Mouse (Mus musculus): ENCODE measurements at regions not wholly inside any gene's neighbourhood (a gene's known extent, or its start where the extent isn't known, plus 50 kb on each side); places are given as distances from the start of the nearest gene placed in this dataset.

- Histone ChIP-seq H3K27ac (ENCODE audit: insufficient read depth, low read depth, low read length) (no peak overlapping the region), H3K4me3 (ENCODE audit: insufficient read depth, low read depth, low read length) (no peak overlapping the region), H3K4me1 (ENCODE audit: control insufficient read depth, insufficient read depth, low read length) (no peaks in the 10 kb centered on the region)
- no peak for TF ChIP-seq CTCF (IDR thresholded peaks at IDR 0.05; ENCODE audit: insufficient read depth, low read depth, low read length)
- no peak for TF ChIP-seq POLR2A (IDR thresholded peaks at IDR 0.05; ENCODE audit: insufficient read depth, low read depth, low read length)
- WGBS = 64% methylated on average over 4 of the region's 4 CpGs
Observed at GRCm38 (mm10) chr15:42047088-42047976, 1913.2 kb downstream of the 9330182O14Rik start.

GRCm38 (mm10) chr15:42056772-42057171 lies 1922.6 kb downstream of the 9330182O14Rik start:
- Histone ChIP-seq H3K4me1 (ENCODE audit: control insufficient read depth, insufficient read depth, low read length) (no peaks in the 10 kb centered on the region), H3K27ac (ENCODE audit: insufficient read depth, low read depth, low read length) (no peak overlapping the region), H3K4me3 (ENCODE audit: insufficient read depth, low read depth, low read length) (no peak overlapping the region)
- no peak for TF ChIP-seq POLR2A (IDR thresholded peaks at IDR 0.05; ENCODE audit: insufficient read depth, low read depth, low read length)
- no peak for TF ChIP-seq CTCF (IDR thresholded peaks at IDR 0.05; ENCODE audit: insufficient read depth, low read depth, low read length)
- WGBS = 51% methylated on average over 3 of the region's 3 CpGs

GRCm38 (mm10) chr15:42068207-42068831 lies 1934.2 kb downstream of the 9330182O14Rik start:
- no peak overlapping the region for H3K27ac ChIP-seq (ENCODE audit: insufficient read depth, low read depth, low read length)
- H3K4me1 ChIP-seq (ENCODE audit: control insufficient read depth, insufficient read depth, low read length) = no peaks in the 10 kb centered on the region
- H3K4me3 ChIP-seq (ENCODE audit: insufficient read depth, low read depth, low read length) = no peak overlapping the region
- 55% methylated on average over 5 of the region's 5 CpGs for WGBS
- TF ChIP-seq CTCF (IDR thresholded peaks at IDR 0.05; ENCODE audit: insufficient read depth, low read depth, low read length) (no peak), POLR2A (IDR thresholded peaks at IDR 0.05; ENCODE audit: insufficient read depth, low read depth, low read length) (no peak)

DNA sequence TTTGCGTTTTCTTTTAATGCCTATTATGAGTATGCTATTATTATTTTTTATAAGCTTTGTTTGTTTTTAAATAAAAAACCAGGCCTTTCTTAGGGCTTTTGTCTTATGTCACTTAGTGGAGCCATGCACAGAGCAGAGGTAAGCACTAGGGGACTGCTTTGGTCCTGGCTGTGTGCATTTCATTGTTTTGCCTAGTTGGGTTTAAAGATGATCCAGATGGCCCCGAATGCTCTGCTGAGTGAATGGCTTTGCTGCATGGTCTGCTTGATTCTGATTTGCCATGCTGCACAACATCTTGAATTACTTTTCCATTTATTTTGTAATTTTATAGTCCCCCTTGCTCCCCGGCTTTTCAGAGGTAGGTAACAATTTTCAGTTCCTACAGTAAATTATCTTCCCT lies 1934.9 kb downstream of the 9330182O14Rik start:
- 83% methylated on average over 3 of the region's 3 CpGs for WGBS
- TF ChIP-seq CTCF (IDR thresholded peaks at IDR 0.05; ENCODE audit: insufficient read depth, low read depth, low read length) = no peak
- no peak overlapping the region for H3K27ac ChIP-seq (ENCODE audit: insufficient read depth, low read depth, low read length)
- no peaks in the 10 kb centered on the region for H3K4me1 ChIP-seq (ENCODE audit: control insufficient read depth, insufficient read depth, low read length)
- no peak overlapping the region for H3K4me3 ChIP-seq (ENCODE audit: insufficient read depth, low read depth, low read length)

DNA sequence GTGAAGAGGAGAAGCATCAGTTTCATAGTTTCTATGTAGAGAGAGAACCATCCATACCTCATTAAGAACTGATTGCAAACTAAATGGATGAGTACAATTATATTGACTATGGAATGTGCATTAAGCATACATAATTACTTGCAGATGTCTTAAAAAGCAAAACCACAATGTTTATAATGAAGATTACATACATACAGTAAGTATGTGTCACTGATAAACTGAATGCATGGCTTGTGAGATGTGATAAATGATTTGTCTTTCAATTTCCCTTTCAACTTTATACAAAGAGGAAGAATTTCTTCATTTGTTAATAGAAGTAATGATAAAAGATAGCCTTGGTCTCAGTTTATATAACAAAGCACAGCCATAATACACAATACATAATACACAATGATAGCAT lies 1939.3 kb downstream of the 9330182O14Rik start:
- H3K4me1 ChIP-seq (ENCODE audit: control insufficient read depth, insufficient read depth, low read length) = no peaks in the 10 kb centered on the region
- TF ChIP-seq POLR2A (IDR thresholded peaks at IDR 0.05; ENCODE audit: insufficient read depth, low read depth, low read length) (no peak), CTCF (IDR thresholded peaks at IDR 0.05; ENCODE audit: insufficient read depth, low read depth, low read length) (no peak)
- no peak overlapping the region for H3K27ac ChIP-seq (ENCODE audit: insufficient read depth, low read depth, low read length)
- no peak overlapping the region for H3K4me3 ChIP-seq (ENCODE audit: insufficient read depth, low read depth, low read length)

- no peak overlapping the region for H3K4me3 ChIP-seq (ENCODE audit: insufficient read depth, low read depth, low read length)
- no peaks in the 10 kb centered on the region for H3K4me1 ChIP-seq (ENCODE audit: control insufficient read depth, insufficient read depth, low read length)
- no peak overlapping the region for H3K27ac ChIP-seq (ENCODE audit: insufficient read depth, low read depth, low read length)
- WGBS = 89% methylated on average over 2 of the region's 2 CpGs
- TF ChIP-seq CTCF (IDR thresholded peaks at IDR 0.05; ENCODE audit: insufficient read depth, low read depth, low read length) (no peak), POLR2A (IDR thresholded peaks at IDR 0.05; ENCODE audit: insufficient read depth, low read depth, low read length) (no peak)
Observed at GRCm38 (mm10) chr15:42082436-42082835, 1948.3 kb downstream of the 9330182O14Rik start.

DNA sequence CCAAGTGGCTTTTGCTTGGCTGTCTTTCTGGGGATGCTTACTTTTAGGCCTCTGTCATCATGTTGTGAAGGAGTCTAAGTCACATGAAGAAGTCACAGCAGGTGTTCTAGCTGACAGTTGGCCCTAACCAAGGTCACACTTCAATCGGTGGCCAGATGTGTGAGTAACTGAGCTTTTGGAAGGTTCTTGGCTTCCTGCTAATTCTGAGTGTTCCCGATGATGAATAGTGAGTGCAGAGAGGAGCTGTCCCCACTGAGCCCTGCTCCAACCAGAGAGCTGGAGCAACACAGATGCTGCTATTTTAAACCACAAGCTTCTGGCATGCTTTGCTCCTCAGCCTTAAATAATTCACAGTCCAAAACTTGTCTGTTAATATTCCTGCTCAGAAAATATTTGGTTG lies 1966.6 kb downstream of the 9330182O14Rik start:
- Histone ChIP-seq H3K4me3 (ENCODE audit: insufficient read depth, low read depth, low read length) (no peak overlapping the region), H3K27ac (ENCODE audit: insufficient read depth, low read depth, low read length) (no peak overlapping the region), H3K4me1 (ENCODE audit: control insufficient read depth, insufficient read depth, low read length) (no peaks in the 10 kb centered on the region)
- WGBS = 28% methylated on average over 2 of the region's 2 CpGs
- TF ChIP-seq POLR2A (IDR thresholded peaks at IDR 0.05; ENCODE audit: insufficient read depth, low read depth, low read length) = no peak
- no peak for TF ChIP-seq CTCF (IDR thresholded peaks at IDR 0.05; ENCODE audit: insufficient read depth, low read depth, low read length)

- TF ChIP-seq CTCF (IDR thresholded peaks at IDR 0.05; ENCODE audit: insufficient read depth, low read depth, low read length) (no peak), POLR2A (IDR thresholded peaks at IDR 0.05; ENCODE audit: insufficient read depth, low read depth, low read length) (no peak)
- WGBS = 93% methylated on average over 2 of the region's 2 CpGs
Observed at GRCm38 (mm10) chr15:42104816-42105215, 1970.7 kb downstream of the 9330182O14Rik start.

DNA sequence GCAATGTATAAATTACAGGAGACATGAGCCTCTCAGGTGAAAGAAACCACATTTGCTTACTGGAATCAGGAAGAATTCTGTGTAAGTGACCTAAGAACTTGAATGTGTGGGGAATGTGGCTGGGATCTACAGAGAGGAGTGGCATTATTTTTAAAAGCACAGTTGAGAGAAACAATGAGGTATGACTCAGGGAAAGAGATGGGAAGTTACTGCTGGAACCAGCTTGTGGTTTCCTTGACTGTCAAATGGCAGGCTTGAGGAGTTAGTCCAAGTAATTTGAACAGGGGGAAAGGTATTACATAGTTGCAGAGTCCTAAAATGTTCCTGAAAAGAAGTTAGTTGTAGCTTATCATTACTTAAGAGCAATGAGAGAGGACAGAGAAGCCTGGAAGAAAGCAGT lies 1972.9 kb downstream of the 9330182O14Rik start:
- Histone ChIP-seq H3K27ac (ENCODE audit: insufficient read depth, low read depth, low read length) (no peak overlapping the region), H3K4me3 (ENCODE audit: insufficient read depth, low read depth, low read length) (no peak overlapping the region), H3K4me1 (ENCODE audit: control insufficient read depth, insufficient read depth, low read length) (no peaks in the 10 kb centered on the region)
- no peak for TF ChIP-seq CTCF (IDR thresholded peaks at IDR 0.05; ENCODE audit: insufficient read depth, low read depth, low read length)

More at GRCm38 (mm10) chr15:42104816-42105215, 1970.7 kb downstream of the 9330182O14Rik start:
- Histone ChIP-seq H3K27ac (ENCODE audit: insufficient read depth, low read depth, low read length) (no peak overlapping the region), H3K4me3 (ENCODE audit: insufficient read depth, low read depth, low read length) (no peak overlapping the region), H3K4me1 (ENCODE audit: control insufficient read depth, insufficient read depth, low read length) (no peaks in the 10 kb centered on the region)
